Mouse (Mus musculus): ENCODE results near the gene Ccdc6.

Ccdc6 gene

DNA sequence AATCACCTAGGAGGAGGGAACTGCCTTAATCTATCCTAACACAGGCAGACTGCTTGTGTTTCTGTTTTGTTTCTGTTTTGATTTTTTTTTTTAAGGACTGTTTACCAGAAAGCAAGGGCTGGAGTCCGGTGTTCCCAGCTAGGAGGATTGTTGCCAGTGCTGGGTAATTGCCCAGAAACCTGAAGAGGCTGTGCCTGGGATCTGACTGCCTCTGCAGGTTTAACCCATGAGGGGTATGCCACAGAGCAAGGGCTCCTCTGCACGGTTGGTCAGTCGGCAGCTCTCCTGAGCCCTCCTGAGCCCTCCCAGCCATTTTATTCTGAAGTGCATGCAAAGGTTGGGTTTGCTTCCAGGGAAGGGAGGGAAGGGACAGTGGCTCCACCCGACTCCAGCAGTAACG is 66.8 kb downstream of the Ccdc6 start:
- in situ Hi-C loops (cut with MboI, MseI): no loop called here

GRCm38 (mm10) chr10:70165877-70166276 is 69.0 kb downstream of the Ccdc6 start:
- in situ Hi-C loops (cut with MboI, MseI): no loop called here

- in situ Hi-C loops (cut with MboI, MseI): no loop called here
Measured at GRCm38 (mm10) chr10:70166427-70166826, 69.5 kb downstream of the Ccdc6 start.

GRCm38 (mm10) chr10:70167625-70168024 is 70.7 kb downstream of the Ccdc6 start:
- in situ Hi-C loops (cut with MboI, MseI): no loop called here

GRCm38 (mm10) chr10:70168396-70168795 is 71.5 kb downstream of the Ccdc6 start:
- in situ Hi-C loops (cut with MboI, MseI): no loop called here

DNA sequence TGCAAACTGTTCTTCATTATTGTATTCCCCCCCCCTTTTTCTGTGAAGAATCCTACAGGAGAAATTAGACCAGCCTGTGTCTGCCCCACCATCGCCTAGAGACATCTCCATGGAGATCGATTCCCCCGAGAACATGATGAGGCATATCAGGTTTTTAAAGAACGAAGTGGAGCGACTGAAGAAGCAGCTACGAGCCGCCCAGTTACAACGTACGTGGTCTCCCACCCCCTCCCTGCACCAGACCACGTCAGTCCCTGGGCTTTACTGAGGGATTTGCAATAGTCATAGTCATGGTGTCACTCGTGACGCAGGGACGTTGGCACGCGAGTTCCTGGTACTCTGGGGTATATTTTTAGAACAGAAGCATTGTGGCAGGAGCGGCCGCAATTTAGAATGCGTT is 72.1 kb downstream of the Ccdc6 start:
- in situ Hi-C loops (cut with MboI, MseI): no loop called here

- in situ Hi-C loops (cut with MboI, MseI): no loop called here
Measured at GRCm38 (mm10) chr10:70173314-70173713, 76.4 kb downstream of the Ccdc6 start.

- in situ Hi-C loops (cut with MboI, MseI): no loop called here
Measured at GRCm38 (mm10) chr10:70174494-70175190, 77.7 kb downstream of the Ccdc6 start.

DNA sequence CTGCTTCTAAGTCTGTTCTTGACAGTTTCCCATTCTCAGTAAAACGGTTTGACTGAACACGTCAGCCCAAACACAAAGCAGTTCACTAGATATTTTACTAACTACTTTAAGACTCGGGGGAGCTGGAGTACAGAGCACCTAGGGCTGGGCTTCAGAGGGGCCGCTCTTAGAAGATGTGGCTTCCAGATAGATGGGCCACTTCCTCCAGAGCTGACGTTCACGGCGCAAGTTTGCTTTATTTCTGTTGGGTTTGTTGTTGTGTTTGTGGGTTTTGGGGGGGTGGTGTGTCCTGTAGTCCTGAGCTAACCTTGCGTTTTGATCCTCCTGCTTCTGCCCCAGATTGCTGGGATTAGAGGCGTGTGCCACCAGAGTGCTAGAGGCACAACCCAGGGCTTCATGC is 83.8 kb downstream of the Ccdc6 start:
- in situ Hi-C loops (cut with MboI, MseI): no loop called here

DNA sequence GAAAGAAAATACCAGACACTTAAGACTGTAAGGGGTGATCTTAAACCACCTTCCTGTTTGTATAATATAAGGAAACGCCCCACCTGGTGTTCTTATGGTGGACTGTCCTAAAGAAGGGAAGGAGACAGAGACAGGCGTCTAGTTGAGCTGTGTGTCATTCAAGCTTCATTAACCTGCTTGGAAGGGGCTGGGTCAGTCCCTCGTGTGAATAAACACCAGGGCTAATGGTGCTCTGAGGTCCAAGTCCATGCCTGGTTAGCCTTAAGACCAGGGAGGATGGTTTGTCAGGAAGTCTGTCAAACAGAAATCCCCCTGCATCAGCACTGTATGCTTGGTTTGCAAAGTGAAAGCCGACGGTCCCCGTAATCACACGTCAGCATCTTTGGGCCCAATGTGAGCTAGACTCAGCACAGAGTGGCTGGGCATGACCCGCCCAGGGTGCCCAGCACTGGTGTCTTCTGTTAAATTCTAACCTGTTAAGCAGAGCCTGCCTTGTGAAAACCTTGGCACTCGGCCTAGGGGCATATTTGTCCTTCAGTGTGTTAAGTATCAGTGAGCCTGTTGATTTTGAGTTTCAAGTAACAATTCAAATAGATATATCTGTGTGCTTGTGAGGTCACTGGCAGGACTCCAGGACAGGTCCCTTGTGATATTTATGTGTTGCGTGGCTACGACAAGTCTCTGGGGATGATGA is 84.5 kb downstream of the Ccdc6 start:
- in situ Hi-C loops (cut with MboI, MseI): no loop called here

- in situ Hi-C loops (cut with MboI, MseI): no loop called here
Measured at GRCm38 (mm10) chr10:70183210-70184080, 86.5 kb downstream of the Ccdc6 start.

DNA sequence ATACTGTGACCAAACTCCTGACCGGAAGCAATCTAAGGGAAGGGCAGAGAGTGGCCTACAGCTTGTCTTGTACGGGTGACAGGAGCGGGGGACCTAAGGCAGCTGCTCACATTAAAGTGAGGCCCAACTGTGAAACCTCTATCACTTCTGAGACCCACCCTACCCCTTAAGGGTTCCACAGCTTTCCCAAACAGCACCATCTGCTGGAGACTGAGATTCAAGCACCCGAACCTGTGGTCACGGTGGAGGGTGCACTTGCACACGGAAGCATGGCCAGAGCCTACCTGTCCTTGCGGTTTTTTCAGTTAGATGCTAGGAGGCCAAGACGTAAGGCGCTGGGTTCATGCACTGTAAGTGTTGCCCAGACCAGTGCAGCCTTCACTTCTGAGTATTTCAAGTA is 89.2 kb downstream of the Ccdc6 start:
- in situ Hi-C loops (cut with MboI, MseI): no loop called here

GRCm38 (mm10) chr10:70186586-70186985 is 89.7 kb downstream of the Ccdc6 start:
- in situ Hi-C loops (cut with MboI, MseI): no loop called here

DNA sequence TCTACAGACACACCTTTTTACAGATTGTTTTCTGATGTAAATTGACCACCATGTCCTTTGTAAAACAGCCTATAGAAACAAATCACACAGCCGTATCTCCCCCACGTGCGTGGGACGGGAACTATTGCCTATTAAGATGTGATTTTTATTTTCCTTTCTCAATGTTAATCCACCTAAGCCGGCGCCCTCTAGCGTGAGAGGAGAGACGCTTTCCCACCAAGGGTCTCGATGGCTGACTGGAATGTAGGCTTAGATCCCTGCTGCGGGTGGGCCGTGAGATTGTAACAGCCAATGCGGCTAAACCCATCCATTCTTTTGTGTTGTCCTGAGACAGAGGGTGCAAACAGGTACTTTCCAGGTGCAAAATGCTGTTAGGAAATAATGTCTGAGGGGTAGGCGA is 92.9 kb downstream of the Ccdc6 start:
- in situ Hi-C loops (cut with MboI, MseI): no loop called here

- in situ Hi-C loops (cut with MboI, MseI): no loop called here
Measured at GRCm38 (mm10) chr10:70194283-70194682, 97.4 kb downstream of the Ccdc6 start.

GRCm38 (mm10) chr10:70195279-70195678 is 98.4 kb downstream of the Ccdc6 start:
- in situ Hi-C loops (cut with MboI, MseI): no loop called here

- in situ Hi-C loops (cut with MboI, MseI): no loop called here
Measured at GRCm38 (mm10) chr10:70195786-70196185, 98.9 kb downstream of the Ccdc6 start.

- in situ Hi-C loops (cut with MboI, MseI): no loop called here
Measured at GRCm38 (mm10) chr10:70196666-70197065, 99.7 kb downstream of the Ccdc6 start.

DNA sequence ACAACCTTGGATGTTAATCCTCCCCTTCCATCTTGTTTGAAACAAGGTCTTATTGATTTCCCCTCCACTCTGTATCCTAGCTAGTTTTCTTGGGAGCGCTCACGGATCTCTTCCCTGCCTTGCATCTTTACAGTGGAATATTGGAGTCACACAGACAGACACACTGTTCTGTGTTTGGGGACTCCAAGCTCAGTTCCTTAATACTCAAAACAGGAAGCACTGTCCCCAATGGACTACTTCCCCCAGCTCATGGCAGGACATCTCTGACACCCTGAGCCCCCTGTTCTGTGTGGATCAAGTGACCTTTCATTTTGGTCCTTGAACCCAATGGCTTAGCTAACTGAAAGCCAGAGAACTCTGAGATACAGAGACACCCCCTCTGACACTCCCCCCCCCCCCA is 100.7 kb downstream of the Ccdc6 start:
- in situ Hi-C loops (cut with MboI, MseI): no loop called here

GRCm38 (mm10) chr10:70198012-70198411 is 101.1 kb downstream of the Ccdc6 start:
- in situ Hi-C loops (cut with MboI, MseI): no loop called here

GRCm38 (mm10) chr10:70198951-70199463 is 102.1 kb downstream of the Ccdc6 start:
- in situ Hi-C loops (cut with MboI, MseI): no loop called here

Measured in T-helper 17 cell (primary cell).